Mouse (Mus musculus): ENCODE results near the gene Hbs1l. TPM values are rescaled to one million over a fixed set of nuclear protein-coding genes. Genes with fewer than 3 reads are reported as not detected.

The Hbs1l gene
- total RNA-seq (2012; rRNA removed): 115 and 133 TPM in 2 replicates
- 100 to 1,000 TPM in 1 of 2 experiments, not detected in 1; 103 TPM for polyA plus RNA-seq (2012; ENCODE audit: insufficient read depth in 1 of 2, insufficient read length in 2 of 2, low read depth in 1 of 2, low replicate concordance in 2 of 2, missing spikeins in 1 of 2)

DNA sequence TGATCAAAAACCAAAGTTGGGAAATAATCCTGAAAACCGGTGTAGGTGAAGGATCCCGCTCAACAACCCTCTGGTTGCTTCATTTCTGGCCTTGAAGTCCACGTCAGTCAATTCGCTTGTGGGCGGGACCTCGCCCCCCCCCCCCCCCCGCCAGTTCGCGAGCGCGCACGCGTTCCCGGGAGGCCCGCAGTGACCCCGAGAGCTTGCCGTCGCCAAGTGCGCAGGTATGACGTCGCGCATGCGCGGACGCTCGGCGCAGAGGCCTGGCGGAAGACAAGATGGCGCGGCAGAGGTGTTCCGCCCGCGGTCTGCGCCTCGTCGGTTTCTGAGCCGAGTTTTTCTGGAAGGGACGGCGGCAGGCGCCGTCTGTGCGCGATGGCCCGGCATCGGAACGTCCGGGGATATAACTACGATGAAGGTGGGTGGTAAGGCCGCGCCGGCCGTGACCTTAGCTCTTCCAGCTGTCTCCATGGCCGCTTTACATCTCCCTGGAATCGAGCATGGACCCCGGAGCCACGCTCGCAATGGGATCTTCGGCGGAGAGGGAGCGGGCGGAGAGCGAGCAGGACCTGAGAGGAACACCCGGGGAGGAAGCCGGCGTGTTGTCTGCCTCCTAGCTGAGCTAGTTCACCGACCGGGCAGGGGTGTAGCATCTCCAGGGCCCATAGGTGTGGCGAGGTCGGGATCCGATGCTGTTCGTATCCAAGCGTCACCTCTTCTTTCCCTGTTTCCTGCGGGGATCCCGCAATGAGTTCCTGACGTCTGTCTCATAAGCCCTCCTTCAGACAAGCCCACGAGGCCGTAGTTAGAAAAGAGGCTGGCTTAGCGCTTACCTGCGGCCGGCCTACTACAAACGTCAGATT is at the start of gene Hbs1l:
Gene Hbs1l, plus strand, starts transcription at position 221 of the 863 bp plus-strand sequence.
- Histone ChIP-seq H3K4me1 (ENCODE audit: control insufficient read depth in 1 of 2, insufficient read depth in 2 of 2, low read length in 2 of 2) (peaks cover 7 to 18% of the 10 kb centered on the region in 2 experiments), H3K36me3 (ENCODE audit: control insufficient read depth in 1 of 2, insufficient read depth in 2 of 2, low read length in 2 of 2) (peaks cover 14 to 26% of the 10 kb centered on the region in 2 experiments), H3K27me3 (ENCODE audit: control insufficient read depth in 1 of 2, insufficient read depth in 2 of 2, low read length in 2 of 2) (no peaks in the 10 kb centered on the region), H3K4me3 (ENCODE audit: control insufficient read depth in 1 of 2, insufficient read depth in 1 of 2, low read depth in 2 of 2, low read length in 2 of 2) (peak within 1 kb of the TSS; percentile 75 to 95), H3K79me2 (ENCODE audit: control insufficient read depth, insufficient read depth, low read length, poor library complexity) (peaks cover 31% of the 10 kb centered on the region), H3K9me3 (replicated peaks; ENCODE audit: insufficient read depth, low read length) (no peaks in the 10 kb centered on the region), H3K27ac (ENCODE audit: control insufficient read depth, low read depth, low read length) (peak within 1 kb of the TSS; percentile 68), H3K9ac (ENCODE audit: control insufficient read depth, low read depth, low read length, poor library complexity, severe bottlenecking) (peak within 1 kb of the TSS; percentile 82)
- peak; percentile 85 for TF ChIP-seq MXI1 (IDR thresholded peaks at IDR 0.05; ENCODE audit: low read depth, low read length)
- TF ChIP-seq ZMIZ1 (IDR thresholded peaks at IDR 0.05; ENCODE audit: low read depth, low read length): peak; percentile 58; the same call in 1 of the 2 replicates
- TF ChIP-seq POLR2A (IDR thresholded peaks at IDR 0.05; ENCODE audit: control insufficient read depth in 1 of 2, insufficient read depth in 1 of 2, low read depth in 1 of 2, low read length in 2 of 2, poor library complexity in 1 of 2): peak; percentile 52 to 70; a peak in 2 of 4 replicates
- peak; percentile 66 for TF ChIP-seq TCF12 (IDR thresholded peaks at IDR 0.05; ENCODE audit: low read depth, low read length)
- TF ChIP-seq TAL1 (IDR thresholded peaks at IDR 0.05; ENCODE audit: low read length): no peak
- TF ChIP-seq MAX (IDR thresholded peaks at IDR 0.05; ENCODE audit: low read length): peak; percentile 72
- peak; percentile 42; the same call in 1 of the 2 replicates for TF ChIP-seq TBP (IDR thresholded peaks at IDR 0.05; ENCODE audit: low read depth, low read length)
- TF ChIP-seq SMC3 (IDR thresholded peaks at IDR 0.05; ENCODE audit: low read depth, low read length): peak; percentile 7
- TF ChIP-seq MEF2A (IDR thresholded peaks at IDR 0.05; ENCODE audit: extremely low read depth, insufficient replicate concordance, low read depth, low read length, poor library complexity, severe bottlenecking): no peak
- peak; percentile 29; the same call in 1 of the 2 replicates for TF ChIP-seq RCOR1 (IDR thresholded peaks at IDR 0.05; ENCODE audit: low read depth, low read length)
- 0 out of 2 replicates have a peak, but pooled peaks have one; percentile 18 for TF ChIP-seq USF1 (IDR thresholded peaks at IDR 0.05; ENCODE audit: low read depth, low read length)
- TF ChIP-seq NRF1 (IDR thresholded peaks at IDR 0.05; ENCODE audit: insufficient read depth, low read depth, low read length, poor library complexity, severe bottlenecking): peak; percentile 80
- TF ChIP-seq MYC (IDR thresholded peaks at IDR 0.05; ENCODE audit: low read depth, low read length): peak; percentile 17; the same call in 1 of the 2 replicates
- TF ChIP-seq ELF1 (IDR thresholded peaks at IDR 0.05; ENCODE audit: low read depth, low read length): peak; percentile 91
- 0 out of 2 replicates have a peak, but pooled peaks have one; percentile 17 for TF ChIP-seq BHLHE40 (IDR thresholded peaks at IDR 0.05; ENCODE audit: borderline replicate concordance, low read depth, low read length)
- TF ChIP-seq ZKSCAN1 (IDR thresholded peaks at IDR 0.05; ENCODE audit: low read depth, low read length): no peak
- TF ChIP-seq RAD21 (IDR thresholded peaks at IDR 0.05; ENCODE audit: low read depth, low read length): no peak
- no peak for TF ChIP-seq ZC3H11A (IDR thresholded peaks at IDR 0.05; ENCODE audit: low read depth, low read length)
- no peak for TF ChIP-seq ZNF384 (IDR thresholded peaks at IDR 0.05; ENCODE audit: low read depth, low read length)
- TF ChIP-seq SIN3A (IDR thresholded peaks at IDR 0.05; ENCODE audit: low read length): peak; percentile 92
- peak; percentile 90 for TF ChIP-seq MAZ (IDR thresholded peaks at IDR 0.05; ENCODE audit: low read depth, low read length)
- TF ChIP-seq KAT2A (conservative IDR thresholded peaks at IDR 0.05; ENCODE audit: low read depth, low read length): peak; percentile 82
- no peak for TF ChIP-seq GATA1 (IDR thresholded peaks at IDR 0.05; ENCODE audit: low read depth, low read length)
- 0 out of 2 replicates have a peak, but pooled peaks have one; percentile 12 for TF ChIP-seq MAFK (IDR thresholded peaks at IDR 0.05; ENCODE audit: borderline replicate concordance, low read depth, low read length)
- TF ChIP-seq NELFE (IDR thresholded peaks at IDR 0.05; ENCODE audit: low read depth, low read length): peak; percentile 68
- no peak for TF ChIP-seq E2F4 (IDR thresholded peaks at IDR 0.05; ENCODE audit: borderline replicate concordance, low read depth, low read length)
- TF ChIP-seq MYB (IDR thresholded peaks at IDR 0.05; ENCODE audit: low read depth, low read length): no peak
- TF ChIP-seq ETS1 (IDR thresholded peaks at IDR 0.05; ENCODE audit: low read depth, low read length): peak; percentile 30; the same call in 1 of the 2 replicates
- peak; percentile 90 for TF ChIP-seq HCFC1 (IDR thresholded peaks at IDR 0.05; ENCODE audit: low read depth, low read length)
- TF ChIP-seq EP300 (IDR thresholded peaks at IDR 0.05; ENCODE audit: low read depth in 1 of 2, low read length in 2 of 2): peak in 1 of 2 experiments; percentile 34; a peak in 1 of 4 replicates
- DNase-seq (ENCODE audit: low read depth, low spot score): peak; percentile 98

Measured in MEL (cell line).